ENCODE assay signal across 10 mouse cellular contexts in genomic region chr2:165056377-165057085, GRCm38 (mm10). TPM values are rescaled to one million over a fixed set of nuclear protein-coding genes. Genes with fewer than 3 reads are reported as not detected.
DNase-seq lines count a peak whose midpoint lies in the region; ATAC-seq lines count a peak whose summit lies in the region.
"Had no signal": no experiment of that assay in that cellular context is flagged by ENCODE, and none has a peak within 500 bp of the region (broad histone marks: within the 10 kb centered on the region; RNA-seq: fewer than 3 reads in every experiment).

No protein-coding gene starts in this region.

- no peak overlapping the region for H3K9ac ChIP-seq in hindbrain, embryonic 12.5 days
- H3K9ac ChIP-seq in hindbrain, embryonic 11.5 days (ENCODE audit: low read depth, low read length) = no peak overlapping the region
- H3K9ac ChIP-seq in hindbrain, embryonic 15.5 days = no peak overlapping the region

- no peak overlapping the region for H3K4me3 ChIP-seq in hindbrain, embryonic 12.5 days
- H3K4me3 ChIP-seq in hindbrain, embryonic 11.5 days (ENCODE audit: low read depth, low read length) = no peak overlapping the region
- no peak overlapping the region for H3K4me3 ChIP-seq in hindbrain, embryonic 15.5 days
- peak overlapping the region; percentile 52 for H3K4me3 ChIP-seq in macrophage (ENCODE audit: inconsistent target)

- no peak overlapping the region for H3K27ac ChIP-seq in hindbrain, embryonic 12.5 days
- H3K27ac ChIP-seq in hindbrain, embryonic 11.5 days (ENCODE audit: low read depth, low read length) = no peak overlapping the region
- no peak overlapping the region for H3K27ac ChIP-seq in hindbrain, embryonic 15.5 days (replicated peaks)
- H3K27ac ChIP-seq in macrophage = no peak overlapping the region

- H3K36me3 ChIP-seq in hindbrain, embryonic 12.5 days = no peaks in the 10 kb centered on the region
- H3K36me3 ChIP-seq in hindbrain, embryonic 11.5 days (ENCODE audit: control insufficient read depth, insufficient read depth, low read length) = no peaks in the 10 kb centered on the region
- no peaks in the 10 kb centered on the region for H3K36me3 ChIP-seq in hindbrain, embryonic 15.5 days
- no peaks in the 10 kb centered on the region for H3K36me3 ChIP-seq in macrophage (ENCODE audit: inconsistent target)

- 0 out of 2 replicates have a peak, but pooled peaks cover 4% of the 10 kb centered on the region for H3K9me3 ChIP-seq in hindbrain, embryonic 12.5 days (replicated peaks)
- no peaks in the 10 kb centered on the region for H3K9me3 ChIP-seq in hindbrain, embryonic 11.5 days (ENCODE audit: control insufficient read depth, low read length)
- no peaks in the 10 kb centered on the region for H3K9me3 ChIP-seq in hindbrain, embryonic 15.5 days

- no peak for ATAC-seq in hindbrain, embryonic 12.5 days (ENCODE audit: low FRiP score)
- no peak for ATAC-seq in hindbrain, embryonic 11.5 days (ENCODE audit: low FRiP score)
- no peak for ATAC-seq in hindbrain, embryonic 15.5 days (ENCODE audit: low FRiP score, low read depth)

- H3K27me3 ChIP-seq in hindbrain, embryonic 12.5 days = peaks cover 15% of the 10 kb centered on the region; the same call in 1 of the 2 replicates
- H3K27me3 ChIP-seq in hindbrain, embryonic 11.5 days (ENCODE audit: control insufficient read depth, insufficient read depth, low read length) = 0 out of 2 replicates have a peak, but pooled peaks cover 2% of the 10 kb centered on the region
- 0 out of 2 replicates have a peak, but pooled peaks cover 2% of the 10 kb centered on the region for H3K27me3 ChIP-seq in hindbrain, embryonic 15.5 days

- H3K4me2 ChIP-seq in hindbrain, embryonic 12.5 days (replicated peaks) = peak overlapping the region; percentile 9; the same call in 1 of the 2 replicates
- H3K4me2 ChIP-seq in hindbrain, embryonic 11.5 days (replicated peaks; ENCODE audit: low read depth, low read length) = no peak overlapping the region
- H3K4me2 ChIP-seq in hindbrain, embryonic 15.5 days = peak overlapping the region; percentile 9; the same call in 1 of the 2 replicates

- DNase-seq in hindbrain, embryonic 11.5 days (ENCODE audit: low spot score) = no peak
- DNase-seq in NIH3T3 (ENCODE audit: low read depth) = peak; percentile 12
- no peak for DNase-seq in thymus, postnatal 14 days
- no peak for DNase-seq in frontal cortex, postnatal 14 days (ENCODE audit: low spot score in 2 of 2)
- DNase-seq in left cerebral cortex, adult 8-10 months (ENCODE audit: low spot score in 2 of 2) = no peak

- peaks cover 14% of the 10 kb centered on the region for H3K4me1 ChIP-seq in hindbrain, embryonic 12.5 days
- H3K4me1 ChIP-seq in hindbrain, embryonic 11.5 days (replicated peaks; ENCODE audit: control insufficient read depth, insufficient read depth, low read length) = no peaks in the 10 kb centered on the region
- 0 out of 2 replicates have a peak, but pooled peaks cover 3% of the 10 kb centered on the region for H3K4me1 ChIP-seq in hindbrain, embryonic 15.5 days (replicated peaks)

- 80% methylated on average over 14 of the region's 14 CpGs for WGBS in hindbrain, embryonic 12.5 days
- 81% methylated on average over 14 of the region's 14 CpGs for WGBS in hindbrain, embryonic 11.5 days
- 83% methylated on average over 14 of the region's 14 CpGs for WGBS in hindbrain, embryonic 15.5 days
- WGBS in macrophage (ENCODE audit: missing documents) = 56% methylated on average over 14 of the region's 14 CpGs

- H3K79me2 ChIP-seq in macrophage (ENCODE audit: inconsistent target) = peaks cover 6% of the 10 kb centered on the region; the same call in 1 of the 2 replicates

RNA-seq across cellular contexts. Expression of gene Cd40, which starts 1.1 kb away (rescaled TPM):
- polyA plus RNA-seq in hindbrain, embryonic 12.5 days (2016; fragmentation: Nextera tagmentation; extraction: Ambion mirVana) = 5.4 and 6.8 TPM in 2 replicates
- 4.6 and 4.9 TPM in 2 replicates for polyA plus RNA-seq in hindbrain, embryonic 11.5 days (2014; fragmentation: Nextera tagmentation; extraction: Ambion mirVana)
- 5.6 and 6.9 TPM in 2 replicates for polyA plus RNA-seq in hindbrain, embryonic 15.5 days (2015; fragmentation: Nextera tagmentation; extraction: Ambion mirVana)
- total RNA-seq in macrophage (2018; cell fraction: chromatin; rRNA removed) = 1,000 to 10,000 TPM in 8 of 26 experiments, 100 to 1,000 TPM in 7, 10 to 100 TPM in 9, 1 to 10 TPM in 2; 8.1 to 2,694 (median 459) TPM
- 100 to 1,000 TPM in 9 of 26 experiments, 10 to 100 TPM in 11, 1 to 10 TPM in 6; 3.3 to 518 (median 52.4) TPM for total RNA-seq in macrophage (2018; cell fraction: cytosol; rRNA removed)
- 1,000 to 10,000 TPM in 6 of 26 experiments, 100 to 1,000 TPM in 10, 10 to 100 TPM in 9, 1 to 10 TPM in 1; 3.9 to 1,252 (median 344) TPM for total RNA-seq in macrophage (2018; cell fraction: nucleus; rRNA removed)
- 6.5 to 14.8 TPM (median 7.5 TPM) in 3 replicates for polyA plus RNA-seq in macrophage (2018)
- under 1 TPM; 0.23 to 0.81 (median 0.59) TPM for total RNA-seq in left cerebral cortex, adult 8-10 months (2022)

RNA-seq across cellular contexts. Expression of gene Ncoa5, which starts 21.9 kb away (rescaled TPM):
- polyA plus RNA-seq in hindbrain, embryonic 12.5 days (2016; fragmentation: Nextera tagmentation; extraction: Ambion mirVana) = 126 and 129 TPM in 2 replicates
- polyA plus RNA-seq in hindbrain, embryonic 11.5 days (2014; fragmentation: Nextera tagmentation; extraction: Ambion mirVana) = 79.0 and 79.5 TPM in 2 replicates
- polyA plus RNA-seq in hindbrain, embryonic 15.5 days (2015; fragmentation: Nextera tagmentation; extraction: Ambion mirVana) = 95.1 and 99.3 TPM in 2 replicates
- 100 to 1,000 TPM in 21 of 26 experiments, 10 to 100 TPM in 5; 79.1 to 244 (median 122) TPM for total RNA-seq in macrophage (2018; cell fraction: chromatin; rRNA removed)
- 10 to 100 TPM; 17.4 to 38.7 (median 21.2) TPM for total RNA-seq in macrophage (2018; cell fraction: cytosol; rRNA removed)
- total RNA-seq in macrophage (2018; cell fraction: nucleus; rRNA removed) = 100 to 1,000 TPM in 5 of 26 experiments, 10 to 100 TPM in 21; 37.4 to 145 (median 72.1) TPM
- 20.5 to 27.6 TPM (median 25.1 TPM) in 3 replicates for polyA plus RNA-seq in macrophage (2018)
- 10 to 100 TPM; 41.4 to 50.4 (median 44.6) TPM for total RNA-seq in left cerebral cortex, adult 8-10 months (2022)

RNA-seq across cellular contexts. Expression of gene 1700025C18Rik, which starts 34.0 kb away (rescaled TPM):
- not detected in 2 replicates for polyA plus RNA-seq in hindbrain, embryonic 12.5 days (2016; fragmentation: Nextera tagmentation; extraction: Ambion mirVana)
- not detected in 2 replicates for polyA plus RNA-seq in hindbrain, embryonic 11.5 days (2014; fragmentation: Nextera tagmentation; extraction: Ambion mirVana)
- polyA plus RNA-seq in hindbrain, embryonic 15.5 days (2015; fragmentation: Nextera tagmentation; extraction: Ambion mirVana) = not detected in 2 replicates
- total RNA-seq in macrophage (2018; cell fraction: chromatin; rRNA removed) = not detected
- total RNA-seq in macrophage (2018; cell fraction: cytosol; rRNA removed) = not detected
- total RNA-seq in macrophage (2018; cell fraction: nucleus; rRNA removed) = not detected
- polyA plus RNA-seq in macrophage (2018) = not detected in 3 replicates
- not detected for total RNA-seq in left cerebral cortex, adult 8-10 months (2022)
- total RNA-seq: layer of hippocampus, adult 8-10 months had no signal
- polyA plus RNA-seq: thymus, postnatal 0 days had no signal
